Mouse (Mus musculus) heart, embryonic 11.5 days (tissue): Measurements from ENCODE around the gene Arrdc1. TPM values are rescaled to one million over a fixed set of nuclear protein-coding genes. Genes with fewer than 3 reads are reported as not detected.
"Not testable (repeated sequence)": the region's sequence is repeated elsewhere in the genome, so short reads cannot be mapped to it uniquely, and the experiment has no call there.

Experiments used
- ATAC-seq: fragments of 200-750 bp; cut with Nextera tagmentation; replicated peaks from 2 replicates; pipeline ENCODE4 v1.8.0; 2017; ENCODE audit warnings: moderate library complexity; ENCODE audit not compliant: insufficient number of reproducible peaks, low FRiP score, low TSS enrichment
- H3K27ac ChIP-seq: fragments of 300-500 bp; sonication (generic); 2 replicates; pipeline ENCODE4 v1.5.1; 2014; ENCODE audit warnings: mild to moderate bottlenecking, low read depth, low read length
- H3K27me3 ChIP-seq: fragments of 300-500 bp; sonication (generic); 2 replicates; pipeline ENCODE4 v1.6.1; 2014; ENCODE audit warnings: mild to moderate bottlenecking, low read length, mixed read lengths; ENCODE audit not compliant: control insufficient read depth, insufficient read depth
- H3K36me3 ChIP-seq: fragments of 300-500 bp; sonication (generic); 2 replicates; pipeline ENCODE4 v1.6.1; 2014; ENCODE audit warnings: mild to moderate bottlenecking, low read length, moderate library complexity, mixed read lengths; ENCODE audit not compliant: control insufficient read depth, insufficient read depth
- H3K4me1 ChIP-seq: fragments of 300-500 bp; sonication (generic); 2 replicates; pipeline ENCODE4 v1.6.1; 2014; ENCODE audit warnings: low read length; ENCODE audit not compliant: control insufficient read depth, insufficient read depth
- H3K4me2 ChIP-seq: fragments of 300-500 bp; sonication (generic); 2 replicates; pipeline ENCODE4 v1.6.1; 2014; ENCODE audit warnings: mild to moderate bottlenecking, moderate library complexity
- H3K4me3 ChIP-seq: fragments of 300-500 bp; sonication (generic); 2 replicates; pipeline ENCODE4 v1.5.1; 2014; ENCODE audit warnings: low read depth, low read length
- H3K9ac ChIP-seq: fragments of 300-500 bp; sonication (generic); 2 replicates; pipeline ENCODE4 v1.6.1; 2014; ENCODE audit warnings: mild to moderate bottlenecking, low read depth, low read length, moderate library complexity
- H3K9me3 ChIP-seq: fragments of 300-500 bp; sonication (generic); replicated peaks from 2 replicates; pipeline ENCODE4 v1.6.1; 2016; ENCODE audit warnings: low read length; ENCODE audit not compliant: control insufficient read depth
- WGBS: fragments of 180-500 bp; shearing (Covaris S2); extraction: QIAGEN DNeasy Blood & Tissue Kit; methylation state at CpG from one replicate; pipeline ENCODE4 v1.1.7; 2014; ENCODE audit not compliant: insufficient replicate concordance; 5-methylcytosine and 5-hydroxymethylcytosine counted together
- polyA plus RNA-seq: library from polyadenylated mRNA; unstranded; fragments of >200 nt; fragmentation: Nextera tagmentation; extraction: Ambion mirVana; gene quantifications from 2 replicates; pipeline ENCODE4 v1.2.1, GENCODE M21; 2014

The Arrdc1 gene
- 10.3 and 12.3 TPM in 2 replicates for polyA plus RNA-seq

DNA sequence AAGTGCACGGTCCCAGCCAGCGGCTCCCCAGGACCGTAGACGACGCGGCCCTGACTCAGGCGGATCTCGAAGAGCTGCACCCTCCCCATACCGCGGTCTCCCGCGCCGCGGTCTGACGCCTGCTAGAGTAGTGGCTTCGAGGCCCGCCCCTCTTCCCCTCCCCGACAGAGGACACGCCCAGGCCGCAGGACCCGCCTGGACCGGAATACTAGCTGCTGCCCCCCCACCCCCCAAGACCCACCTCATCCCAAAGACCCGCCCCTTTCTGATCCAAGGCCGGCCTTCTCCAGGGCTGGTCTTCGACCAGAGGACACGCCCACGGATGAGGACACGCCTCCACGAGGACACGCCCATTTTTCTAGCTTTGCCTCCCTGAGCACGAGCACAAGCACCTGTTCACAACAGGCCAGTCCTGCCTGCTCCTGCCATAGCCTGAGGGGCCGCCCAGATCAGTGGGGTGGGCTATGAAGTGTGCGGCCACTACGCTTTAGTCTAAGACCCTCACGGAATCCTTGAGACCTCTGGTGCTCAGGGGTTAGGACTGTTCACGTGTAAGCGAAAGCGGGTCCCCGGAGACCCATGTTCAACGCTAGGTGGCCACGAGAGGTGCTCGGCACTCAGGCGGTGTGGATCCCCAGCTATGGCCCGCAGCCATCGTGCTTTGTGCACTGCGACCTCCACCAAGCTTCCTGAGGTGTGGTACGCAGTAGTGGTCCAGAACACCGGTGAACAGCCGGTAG, at the start of gene Arrdc1:
Gene Arrdc1, minus strand, starts transcription at position 196 of the 740 bp plus-strand sequence.
- WGBS: under 1% methylated on average over 42 of the region's 49 CpGs
- no peaks in the 10 kb centered on the region for H3K9me3 ChIP-seq
- H3K27ac ChIP-seq: peak within 1 kb of the TSS; percentile 60; the same call in 1 of the 2 replicates
- peak; percentile 94 for ATAC-seq
- peak within 1 kb of the TSS; percentile 99 for H3K4me2 ChIP-seq
- peak within 1 kb of the TSS; percentile 74 for H3K4me3 ChIP-seq
- H3K27me3 ChIP-seq: no peaks in the 10 kb centered on the region
- H3K36me3 ChIP-seq: no peaks in the 10 kb centered on the region
- H3K9ac ChIP-seq: peak within 1 kb of the TSS; percentile 71
- no peaks in the 10 kb centered on the region for H3K4me1 ChIP-seq

GRCm38 (mm10) chr2:24976960-24977359, 41.9 kb upstream of the Arrdc1 start:
- Histone ChIP-seq H3K27ac (no peak overlapping the region; the same call in 1 of the 2 replicates), H3K36me3 (peaks cover 4% of the 10 kb centered on the region; the same call in 1 of the 2 replicates), H3K4me2 (peak overlapping the region; percentile 99), H3K9me3 (no peaks in the 10 kb centered on the region), H3K27me3 (no peaks in the 10 kb centered on the region), H3K9ac (no peak overlapping the region), H3K4me3 (peak overlapping the region; percentile 83), H3K4me1 (peaks cover 11% of the 10 kb centered on the region)
- ATAC-seq: no peak
- WGBS: 83% methylated on average over 5 of the region's 5 CpGs

- under 1% methylated on average over 16 of the region's 16 CpGs for WGBS
Measured at GRCm38 (mm10) chr2:24975704-24976297, 40.7 kb upstream of the Arrdc1 start, which contains the start of gene Pnpla7. Gene Pnpla7 (plus strand): TSS chr2:24976033.

GRCm38 (mm10) chr2:24974906-24975703, 40.1 kb upstream of the Arrdc1 start, which contains the start of gene Mrpl41:
Gene Mrpl41 (minus strand): TSS chr2:24975098.
- Histone ChIP-seq H3K4me1 (peaks cover 11% of the 10 kb centered on the region), H3K4me2 (peak within 1 kb of the TSS; percentile 99), H3K27me3 (no peaks in the 10 kb centered on the region), H3K9me3 (no peaks in the 10 kb centered on the region), H3K4me3 (peak within 1 kb of the TSS; percentile 83), H3K27ac (peak within 1 kb of the TSS; percentile 95), H3K36me3 (peaks cover 12% of the 10 kb centered on the region), H3K9ac (peak within 1 kb of the TSS; percentile 74)
- ATAC-seq: peak; percentile 97
- under 1% methylated on average over 64 of the region's 64 CpGs for WGBS

More at GRCm38 (mm10) chr2:24975704-24976297, 40.7 kb upstream of the Arrdc1 start, which contains the start of gene Pnpla7:
- Histone ChIP-seq H3K36me3 (peaks cover 9% of the 10 kb centered on the region), H3K4me2 (peak within 1 kb of the TSS; percentile 99), H3K4me3 (peak within 1 kb of the TSS; percentile 83), H3K9me3 (no peaks in the 10 kb centered on the region), H3K9ac (peak within 1 kb of the TSS; percentile 74), H3K27ac (peak within 1 kb of the TSS; percentile 95), H3K27me3 (no peaks in the 10 kb centered on the region), H3K4me1 (peaks cover 11% of the 10 kb centered on the region)
- ATAC-seq: peak; percentile 78

DNA sequence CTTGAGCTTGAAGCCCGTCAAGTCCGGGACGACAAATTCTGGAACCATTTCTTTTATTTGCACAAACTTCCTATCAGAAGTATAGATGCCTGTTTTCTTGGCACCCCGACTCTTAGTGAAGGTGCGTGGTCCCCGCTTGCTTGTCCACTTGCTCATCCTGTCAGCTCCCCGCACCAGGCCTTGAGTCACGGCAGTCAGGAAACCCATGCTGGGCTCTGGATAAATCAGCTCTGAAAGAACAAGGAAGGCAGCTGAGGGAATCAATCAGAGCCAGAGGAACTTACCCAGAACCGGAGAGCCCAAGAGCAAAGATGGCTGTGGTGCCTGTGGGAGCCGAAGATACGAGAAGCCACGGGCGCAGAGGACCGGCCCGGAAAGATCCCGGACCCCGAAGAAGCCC, 39.4 kb upstream of the Arrdc1 start:
- H3K36me3 ChIP-seq: peaks cover 17% of the 10 kb centered on the region
- peak overlapping the region; percentile 83 for H3K4me3 ChIP-seq
- H3K9me3 ChIP-seq, H3K27me3 ChIP-seq, ATAC-seq: not testable (repeated sequence)
- H3K27ac ChIP-seq: peak overlapping the region; percentile 85
- H3K4me2 ChIP-seq: peak overlapping the region; percentile 99
- H3K9ac ChIP-seq: peak overlapping the region; percentile 74
- under 1% methylated on average over 17 of the region's 17 CpGs for WGBS
- peaks cover 11% of the 10 kb centered on the region for H3K4me1 ChIP-seq

GRCm38 (mm10) chr2:24970386-24970785, 35.3 kb upstream of the Arrdc1 start:
- H3K4me2 ChIP-seq: no peak overlapping the region
- H3K27me3 ChIP-seq: no peaks in the 10 kb centered on the region
- peaks cover 11% of the 10 kb centered on the region for H3K4me1 ChIP-seq
- peaks cover 30% of the 10 kb centered on the region for H3K36me3 ChIP-seq
- H3K9me3 ChIP-seq: no peaks in the 10 kb centered on the region
- H3K27ac ChIP-seq: no peak overlapping the region
- H3K4me3 ChIP-seq: no peak overlapping the region
- ATAC-seq: no peak
- H3K9ac ChIP-seq: no peak overlapping the region
- 81% methylated on average over 4 of the region's 4 CpGs for WGBS

- WGBS: 2% methylated on average over 28 of the region's 28 CpGs
- no peaks in the 10 kb centered on the region for H3K9me3 ChIP-seq
- peak; percentile 75 for ATAC-seq
- H3K27me3 ChIP-seq: no peaks in the 10 kb centered on the region
- H3K27ac ChIP-seq: no peak within 1 kb of the TSS
- peaks cover 6% of the 10 kb centered on the region; the same call in 1 of the 2 replicates for H3K4me1 ChIP-seq
- peak within 1 kb of the TSS; percentile 71 for H3K4me2 ChIP-seq
- H3K4me3 ChIP-seq: peak within 1 kb of the TSS; percentile 74
- peak within 1 kb of the TSS; percentile 89 for H3K9ac ChIP-seq
- peaks cover 13% of the 10 kb centered on the region for H3K36me3 ChIP-seq
Measured at GRCm38 (mm10) chr2:24962304-24963000, 27.4 kb upstream of the Arrdc1 start, which contains the start of gene Dph7. Gene Dph7 (plus strand): TSS chr2:24962400.
